Mouse (Mus musculus): ENCODE results near the gene Stk11. TPM values are rescaled to one million over a fixed set of nuclear protein-coding genes. Genes with fewer than 3 reads are reported as not detected.

Gene Stk11
- polyA plus RNA-seq, 1 experiment from 2014 or later, result 11.7 TPM

GRCm38 (mm10) chr10:80117736-80118135, 2.1 kb downstream of the Stk11 start:
- H3K27me3 ChIP-seq (replicated peaks; ENCODE audit: control insufficient read depth, insufficient read depth, low read length), result no peaks in the 10 kb centered on the region
- no peaks in the 10 kb centered on the region; the same call in 1 of the 2 replicates for H3K4me1 ChIP-seq (replicated peaks; ENCODE audit: control insufficient read depth, insufficient read depth, low read length)
- no peaks in the 10 kb centered on the region for H3K9me3 ChIP-seq (ENCODE audit: control insufficient read depth)
- H3K36me3 ChIP-seq (ENCODE audit: control insufficient read depth, insufficient read depth), result peaks cover 19% of the 10 kb centered on the region
- ATAC-seq, result no peak
- H3K4me3 ChIP-seq (ENCODE audit: low read depth, low read length), result peak overlapping the region; percentile 90
- H3K4me2 ChIP-seq (replicated peaks; ENCODE audit: low read depth), result peak overlapping the region; percentile 87
- H3K9ac ChIP-seq (ENCODE audit: low read depth, low read length), result no peak overlapping the region
- TF ChIP-seq CTCF (IDR thresholded peaks at IDR 0.05; ENCODE audit: low read depth), result no peak
- WGBS, result 18% methylated on average over 1 of the region's 1 CpGs
- peak overlapping the region; percentile 41; the same call in 1 of the 2 replicates for H3K27ac ChIP-seq (ENCODE audit: low read depth, low read length)

DNA sequence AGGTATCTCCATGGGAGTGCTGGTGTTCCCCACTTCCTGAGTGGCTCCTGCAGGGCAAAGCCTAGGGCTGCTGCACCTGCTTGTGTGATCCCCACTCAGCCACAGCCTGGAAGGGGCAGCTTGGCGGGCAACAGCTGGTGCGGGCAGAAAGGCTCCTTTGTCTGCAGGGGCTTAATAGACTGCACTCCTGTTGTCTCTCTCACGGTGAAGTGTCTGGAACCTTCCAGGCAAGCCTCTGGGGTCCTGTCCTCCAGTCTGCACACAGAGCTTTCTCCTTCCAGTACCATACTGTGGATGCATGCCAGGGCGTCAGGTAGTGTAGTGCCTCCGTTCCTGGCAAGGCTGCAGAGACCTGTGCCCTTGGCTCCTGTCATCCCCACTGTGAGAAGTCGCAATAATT, 2.9 kb downstream of the Stk11 start:
- no peak overlapping the region for H3K4me3 ChIP-seq (ENCODE audit: low read depth, low read length)
- H3K9me3 ChIP-seq (ENCODE audit: control insufficient read depth), result no peaks in the 10 kb centered on the region
- peaks cover 19% of the 10 kb centered on the region for H3K36me3 ChIP-seq (ENCODE audit: control insufficient read depth, insufficient read depth)
- no peak for ATAC-seq
- H3K27me3 ChIP-seq (replicated peaks; ENCODE audit: control insufficient read depth, insufficient read depth, low read length), result no peaks in the 10 kb centered on the region
- WGBS, result 79% methylated on average over 6 of the region's 6 CpGs
- H3K27ac ChIP-seq (ENCODE audit: low read depth, low read length), result no peak overlapping the region; the same call in 1 of the 2 replicates
- no peaks in the 10 kb centered on the region; the same call in 1 of the 2 replicates for H3K4me1 ChIP-seq (replicated peaks; ENCODE audit: control insufficient read depth, insufficient read depth, low read length)
- H3K4me2 ChIP-seq (replicated peaks; ENCODE audit: low read depth), result peak overlapping the region; percentile 87
- TF ChIP-seq CTCF (IDR thresholded peaks at IDR 0.05; ENCODE audit: low read depth), result no peak
- H3K9ac ChIP-seq (ENCODE audit: low read depth, low read length), result no peak overlapping the region

GRCm38 (mm10) chr10:80120146-80120545, 4.5 kb downstream of the Stk11 start:
- no peak overlapping the region for H3K4me3 ChIP-seq (ENCODE audit: low read depth, low read length)
- ATAC-seq, result no peak
- H3K27me3 ChIP-seq (replicated peaks; ENCODE audit: control insufficient read depth, insufficient read depth, low read length), result no peaks in the 10 kb centered on the region
- WGBS, result 53% methylated on average over 2 of the region's 2 CpGs
- H3K27ac ChIP-seq (ENCODE audit: low read depth, low read length), result no peak overlapping the region
- H3K9ac ChIP-seq (ENCODE audit: low read depth, low read length), result no peak overlapping the region
- H3K4me2 ChIP-seq (replicated peaks; ENCODE audit: low read depth), result no peak overlapping the region
- TF ChIP-seq CTCF (IDR thresholded peaks at IDR 0.05; ENCODE audit: low read depth), result no peak
- H3K4me1 ChIP-seq (replicated peaks; ENCODE audit: control insufficient read depth, insufficient read depth, low read length), result no peaks in the 10 kb centered on the region; the same call in 1 of the 2 replicates
- no peaks in the 10 kb centered on the region for H3K9me3 ChIP-seq (ENCODE audit: control insufficient read depth)
- H3K36me3 ChIP-seq (ENCODE audit: control insufficient read depth, insufficient read depth), result peaks cover 33% of the 10 kb centered on the region

DNA sequence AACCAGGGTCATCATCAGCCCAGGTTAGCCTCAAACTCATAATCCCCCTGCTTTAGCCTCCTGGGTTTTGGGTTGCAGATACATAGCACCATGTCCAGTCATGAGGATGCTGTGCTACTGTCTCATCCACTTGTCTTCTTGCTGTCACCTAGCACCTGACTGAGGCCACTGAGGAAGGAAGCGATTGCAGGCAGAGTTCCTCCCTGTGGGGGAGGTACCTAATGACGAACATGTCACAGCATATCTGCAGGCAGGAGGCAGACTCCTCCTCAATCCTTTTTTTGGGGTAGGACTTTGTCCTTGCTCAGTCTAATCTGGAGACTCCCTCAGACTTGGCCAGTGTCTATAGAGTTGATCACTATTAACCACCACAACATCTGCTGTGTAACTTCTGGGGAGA, 6.0 kb downstream of the Stk11 start:
- Histone ChIP-seq H3K27ac (ENCODE audit: low read depth, low read length) (no peak overlapping the region), H3K4me2 (replicated peaks; ENCODE audit: low read depth) (no peak overlapping the region), H3K36me3 (ENCODE audit: control insufficient read depth, insufficient read depth) (peaks cover 47% of the 10 kb centered on the region), H3K9ac (ENCODE audit: low read depth, low read length) (no peak overlapping the region), H3K4me3 (ENCODE audit: low read depth, low read length) (no peak overlapping the region), H3K9me3 (ENCODE audit: control insufficient read depth) (no peaks in the 10 kb centered on the region), H3K4me1 (replicated peaks; ENCODE audit: control insufficient read depth, insufficient read depth, low read length) (no peaks in the 10 kb centered on the region; the same call in 1 of the 2 replicates), H3K27me3 (replicated peaks; ENCODE audit: control insufficient read depth, insufficient read depth, low read length) (no peaks in the 10 kb centered on the region)
- ATAC-seq, result no peak
- TF ChIP-seq CTCF (IDR thresholded peaks at IDR 0.05; ENCODE audit: low read depth), result no peak
- 78% methylated on average over 2 of the region's 2 CpGs for WGBS

- H3K4me3 ChIP-seq (ENCODE audit: low read depth, low read length), result no peak overlapping the region
- ATAC-seq, result no peak
- no peaks in the 10 kb centered on the region for H3K27me3 ChIP-seq (replicated peaks; ENCODE audit: control insufficient read depth, insufficient read depth, low read length)
- no peaks in the 10 kb centered on the region for H3K9me3 ChIP-seq (ENCODE audit: control insufficient read depth)
- H3K27ac ChIP-seq (ENCODE audit: low read depth, low read length), result no peak overlapping the region
- no peaks in the 10 kb centered on the region for H3K4me1 ChIP-seq (replicated peaks; ENCODE audit: control insufficient read depth, insufficient read depth, low read length)
- WGBS, result 91% methylated on average over 9 of the region's 9 CpGs
- TF ChIP-seq CTCF (IDR thresholded peaks at IDR 0.05; ENCODE audit: low read depth), result no peak
- H3K36me3 ChIP-seq (ENCODE audit: control insufficient read depth, insufficient read depth), result peaks cover 68% of the 10 kb centered on the region
- no peak overlapping the region for H3K9ac ChIP-seq (ENCODE audit: low read depth, low read length)
- H3K4me2 ChIP-seq (replicated peaks; ENCODE audit: low read depth), result no peak overlapping the region
Observed at GRCm38 (mm10) chr10:80123932-80124562, 8.4 kb downstream of the Stk11 start.

DNA sequence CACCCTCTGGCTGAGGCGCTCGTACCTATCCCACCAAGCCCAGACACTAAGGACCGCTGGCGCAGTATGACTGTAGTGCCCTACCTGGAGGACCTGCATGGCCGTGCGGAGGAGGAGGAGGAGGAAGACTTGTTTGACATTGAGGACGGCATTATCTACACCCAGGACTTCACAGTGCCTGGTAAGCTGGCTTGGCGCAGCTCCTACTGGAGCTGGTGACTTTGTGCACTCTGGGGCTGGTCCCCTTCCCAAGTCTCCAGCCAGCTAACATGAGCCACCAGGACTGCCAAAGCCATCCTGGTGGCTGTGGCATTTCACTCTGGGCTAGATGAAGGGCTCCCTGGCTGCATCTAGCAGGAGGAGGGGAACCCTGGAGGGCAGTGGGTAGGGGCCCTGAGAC, 12.3 kb downstream of the Stk11 start:
- Histone ChIP-seq H3K4me3 (ENCODE audit: low read depth, low read length) (no peak overlapping the region), H3K9ac (ENCODE audit: low read depth, low read length) (no peak overlapping the region), H3K27me3 (replicated peaks; ENCODE audit: control insufficient read depth, insufficient read depth, low read length) (no peaks in the 10 kb centered on the region), H3K4me1 (replicated peaks; ENCODE audit: control insufficient read depth, insufficient read depth, low read length) (peaks cover 5% of the 10 kb centered on the region; the same call in 1 of the 2 replicates), H3K4me2 (replicated peaks; ENCODE audit: low read depth) (no peak overlapping the region), H3K9me3 (ENCODE audit: control insufficient read depth) (no peaks in the 10 kb centered on the region), H3K36me3 (ENCODE audit: control insufficient read depth, insufficient read depth) (peaks cover 86% of the 10 kb centered on the region), H3K27ac (ENCODE audit: low read depth, low read length) (no peak overlapping the region)
- no peak for ATAC-seq
- no peak for TF ChIP-seq CTCF (IDR thresholded peaks at IDR 0.05; ENCODE audit: low read depth)
- WGBS, result 88% methylated on average over 8 of the region's 8 CpGs
